Mouse (Mus musculus): ENCODE measurements at regions not wholly inside any gene's neighbourhood (a gene's known extent, or its start where the extent isn't known, plus 50 kb on each side); places are given as distances from the start of the nearest gene placed in this dataset.

GRCm38 (mm10) chr3:130978986-130979642 lies 131.2 kb upstream of the Lef1 start:
- no peak for DNase-seq (ENCODE audit: low read depth, low spot score)

- no peak for DNase-seq (ENCODE audit: low read depth, low spot score)
These were observed 132.2 kb upstream of the Lef1 start for GRCm38 (mm10) chr3:130977921-130978700.

- DNase-seq (ENCODE audit: low read depth, low spot score): no peak
These were observed 134.1 kb upstream of the Lef1 start for GRCm38 (mm10) chr3:130976206-130976605.

GRCm38 (mm10) chr3:130975291-130975690 lies 135.0 kb upstream of the Lef1 start:
- DNase-seq (ENCODE audit: low read depth, low spot score): no peak

GRCm38 (mm10) chr3:130972126-130972525 lies 138.1 kb upstream of the Lef1 start:
- no peak for DNase-seq (ENCODE audit: low read depth, low spot score)

- no peak for DNase-seq (ENCODE audit: low read depth, low spot score)
These were observed 145.0 kb upstream of the Lef1 start for GRCm38 (mm10) chr3:130965275-130965674.

- DNase-seq (ENCODE audit: low read depth, low spot score): no peak
These were observed 146.2 kb upstream of the Lef1 start for GRCm38 (mm10) chr3:130964088-130964487.

- DNase-seq (ENCODE audit: low read depth, low spot score): no peak
These were observed 146.6 kb upstream of the Lef1 start for GRCm38 (mm10) chr3:130963625-130964024.

GRCm38 (mm10) chr3:130962701-130963472 lies 147.4 kb upstream of the Lef1 start:
- no peak for DNase-seq (ENCODE audit: low read depth, low spot score)

- DNase-seq (ENCODE audit: low read depth, low spot score): no peak
These were observed 148.1 kb upstream of the Lef1 start for GRCm38 (mm10) chr3:130962151-130962633.

- no peak for DNase-seq (ENCODE audit: low read depth, low spot score)
These were observed 148.6 kb upstream of the Lef1 start for GRCm38 (mm10) chr3:130961704-130962103.

GRCm38 (mm10) chr3:130955958-130956357 lies 154.3 kb upstream of the Lef1 start:
- DNase-seq (ENCODE audit: low read depth, low spot score): no peak

- DNase-seq (ENCODE audit: low read depth, low spot score): no peak
These were observed 158.9 kb upstream of the Lef1 start for GRCm38 (mm10) chr3:130951381-130951780.

- no peak for DNase-seq (ENCODE audit: low read depth, low spot score)
These were observed 159.4 kb upstream of the Lef1 start for GRCm38 (mm10) chr3:130950872-130951271.

GRCm38 (mm10) chr3:130947880-130948279 lies 162.4 kb upstream of the Lef1 start:
- no peak for DNase-seq (ENCODE audit: low read depth, low spot score)

- DNase-seq (ENCODE audit: low read depth, low spot score): no peak
These were observed 163.0 kb upstream of the Lef1 start for GRCm38 (mm10) chr3:130947277-130947606.

- DNase-seq (ENCODE audit: low read depth, low spot score): no peak
These were observed 163.5 kb upstream of the Lef1 start for GRCm38 (mm10) chr3:130946576-130947276.

- DNase-seq (ENCODE audit: low read depth, low spot score): peak; percentile 43
These were observed 164.3 kb upstream of the Lef1 start for GRCm38 (mm10) chr3:130945861-130946449.

- no peak for DNase-seq (ENCODE audit: low read depth, low spot score)
These were observed 164.9 kb upstream of the Lef1 start for GRCm38 (mm10) chr3:130945396-130945795.

- no peak for DNase-seq (ENCODE audit: low read depth, low spot score)
These were observed 166.0 kb upstream of the Lef1 start for GRCm38 (mm10) chr3:130944241-130944640.

- DNase-seq (ENCODE audit: low read depth, low spot score): no peak
These were observed 167.2 kb upstream of the Lef1 start for GRCm38 (mm10) chr3:130942947-130943630.
